8 mouse cellular contexts compared by ENCODE assay signal in genomic region chr11:78190041-78190440, GRCm38 (mm10). TPM values are rescaled to one million over a fixed set of nuclear protein-coding genes. Genes with fewer than 3 reads are reported as not detected.
DNase-seq lines count a peak whose midpoint lies in the region; ATAC-seq and TF ChIP-seq lines count a peak whose summit lies in the region.
"Had no signal": no experiment of that assay in that cellular context is flagged by ENCODE, and none has a peak within 500 bp of the region (broad histone marks: within the 10 kb centered on the region; RNA-seq: fewer than 3 reads in every experiment).

No protein-coding gene starts in this region.

- TF ChIP-seq POLR2A in ES-Bruce4 (IDR thresholded peaks at IDR 0.05; ENCODE audit: insufficient read depth, low read length) = no peak

- peak overlapping the region; percentile 74 for H3K27ac ChIP-seq in ES-Bruce4 (ENCODE audit: insufficient read depth, low read length)
- H3K27ac ChIP-seq in embryonic facial prominence, embryonic 10.5 days (replicated peaks) = peak overlapping the region; percentile 100
- H3K27ac ChIP-seq in intestine, embryonic 16.5 days (ENCODE audit: low read length) = peak overlapping the region; percentile 97
- no peak overlapping the region for H3K27ac ChIP-seq in liver, embryonic 16.5 days (ENCODE audit: low read length)

- no peak for DNase-seq in embryonic facial prominence, embryonic 10.5 days (ENCODE audit: low spot score)
- no peak for DNase-seq in ovary, postnatal 14 days (ENCODE audit: low spot score)
- no peak for DNase-seq in spleen, postnatal 10 days (ENCODE audit: low spot score in 2 of 2)
- DNase-seq in B cell, adult 2 months = no peak
- DNase-seq: gastrocnemius, postnatal 25 days had no signal

- H3K36me3 ChIP-seq in ES-Bruce4 (ENCODE audit: control insufficient read depth, insufficient read depth, low read length, poor library complexity, severe bottlenecking) = peaks cover 2% of the 10 kb centered on the region; the same call in 1 of the 2 replicates
- peaks cover 40% of the 10 kb centered on the region for H3K36me3 ChIP-seq in embryonic facial prominence, embryonic 10.5 days (replicated peaks)
- 0 out of 2 replicates have a peak, but pooled peaks cover 7% of the 10 kb centered on the region for H3K36me3 ChIP-seq in intestine, embryonic 16.5 days (ENCODE audit: control insufficient read depth, insufficient read depth, low read length)
- no peaks in the 10 kb centered on the region for H3K36me3 ChIP-seq in liver, embryonic 16.5 days (ENCODE audit: control insufficient read depth, insufficient read depth)

- H3K4me3 ChIP-seq in ES-Bruce4 (ENCODE audit: low read depth, low read length) = peak overlapping the region; percentile 90
- H3K4me3 ChIP-seq in embryonic facial prominence, embryonic 10.5 days = peak overlapping the region; percentile 90
- peak overlapping the region; percentile 73 for H3K4me3 ChIP-seq in intestine, embryonic 16.5 days (ENCODE audit: low read length)
- peak overlapping the region; percentile 59; the same call in 1 of the 2 replicates for H3K4me3 ChIP-seq in liver, embryonic 16.5 days (ENCODE audit: low read depth, low read length)

- ATAC-seq in intestine, embryonic 16.5 days = no peak
- no peak for ATAC-seq in liver, embryonic 16.5 days (ENCODE audit: low read depth)

- H3K27me3 ChIP-seq in ES-Bruce4 (ENCODE audit: control insufficient read depth, insufficient read depth, low read length, poor library complexity, severe bottlenecking) = no peaks in the 10 kb centered on the region
- H3K27me3 ChIP-seq in embryonic facial prominence, embryonic 10.5 days (replicated peaks; ENCODE audit: low read depth, poor library complexity, severe bottlenecking) = no peaks in the 10 kb centered on the region; the same call in 1 of the 2 replicates
- no peaks in the 10 kb centered on the region for H3K27me3 ChIP-seq in intestine, embryonic 16.5 days (replicated peaks; ENCODE audit: control insufficient read depth, insufficient read depth, low read length)
- peaks cover 56% of the 10 kb centered on the region for H3K27me3 ChIP-seq in liver, embryonic 16.5 days (ENCODE audit: control insufficient read depth, insufficient read depth, low read depth, low read length)

- TF ChIP-seq EP300 in ES-Bruce4 (IDR thresholded peaks at IDR 0.05; ENCODE audit: insufficient read depth, low read depth, low read length) = no peak

- peaks cover 2% of the 10 kb centered on the region for H3K4me1 ChIP-seq in ES-Bruce4 (ENCODE audit: control insufficient read depth, insufficient read depth, low read length)
- H3K4me1 ChIP-seq in embryonic facial prominence, embryonic 10.5 days = peaks cover 45% of the 10 kb centered on the region
- peaks cover 18% of the 10 kb centered on the region for H3K4me1 ChIP-seq in intestine, embryonic 16.5 days (ENCODE audit: control insufficient read depth, insufficient read depth, low read length)
- peaks cover 11% of the 10 kb centered on the region for H3K4me1 ChIP-seq in liver, embryonic 16.5 days (ENCODE audit: control insufficient read depth, low read depth, low read length)

- TF ChIP-seq CTCF in ES-Bruce4 (IDR thresholded peaks at IDR 0.05; ENCODE audit: low read depth, low read length) = no peak

- peak overlapping the region; percentile 78 for H3K4me2 ChIP-seq in intestine, embryonic 16.5 days (ENCODE audit: low read depth, low read length)
- H3K4me2 ChIP-seq in liver, embryonic 16.5 days (ENCODE audit: low read depth, low read length) = peak overlapping the region; percentile 54; the same call in 1 of the 2 replicates

- H3K9ac ChIP-seq in ES-Bruce4 (ENCODE audit: low read depth, poor library complexity, severe bottlenecking) = peak overlapping the region; percentile 90; the same call in 1 of the 2 replicates
- peak overlapping the region; percentile 87; the same call in 1 of the 2 replicates for H3K9ac ChIP-seq in intestine, embryonic 16.5 days (ENCODE audit: low read depth, low read length)
- H3K9ac ChIP-seq in liver, embryonic 16.5 days (ENCODE audit: low read depth, low read length) = no peak overlapping the region

- WGBS in embryonic facial prominence, embryonic 10.5 days = 65% methylated on average over 6 of the region's 6 CpGs
- WGBS in intestine, embryonic 16.5 days = 50% methylated on average over 6 of the region's 6 CpGs
- 48% methylated on average over 6 of the region's 6 CpGs for WGBS in liver, embryonic 16.5 days (ENCODE audit: insufficient replicate concordance)

- no peaks in the 10 kb centered on the region for H3K9me3 ChIP-seq in ES-Bruce4 (replicated peaks; ENCODE audit: control insufficient read depth, insufficient read depth, low read length, poor library complexity, severe bottlenecking)
- 0 out of 2 replicates have a peak, but pooled peaks cover 3% of the 10 kb centered on the region for H3K9me3 ChIP-seq in embryonic facial prominence, embryonic 10.5 days
- H3K9me3 ChIP-seq in intestine, embryonic 16.5 days (ENCODE audit: control insufficient read depth, low read length) = no peaks in the 10 kb centered on the region
- H3K9me3 ChIP-seq in liver, embryonic 16.5 days (replicated peaks; ENCODE audit: control insufficient read depth, low read length) = no peaks in the 10 kb centered on the region

RNA-seq across cellular contexts. Expression of gene Rab34, which starts 1.8 kb away (rescaled TPM):
- 33.1 and 36.1 TPM in 2 replicates for polyA plus RNA-seq in ES-Bruce4 (2011; ENCODE audit: insufficient read depth, insufficient read length, low read depth, missing spikeins)
- polyA plus RNA-seq in embryonic facial prominence, embryonic 10.5 days (2016; fragmentation: Nextera tagmentation; extraction: Ambion mirVana) = 107 and 123 TPM in 2 replicates
- polyA plus RNA-seq in intestine, embryonic 16.5 days (2015; fragmentation: Nextera tagmentation; extraction: Ambion mirVana) = 71.0 and 73.4 TPM in 2 replicates
- 11.8 and 16.2 TPM in 2 replicates for polyA plus RNA-seq in liver, embryonic 16.5 days (2015; fragmentation: Nextera tagmentation; extraction: Ambion mirVana)

RNA-seq across cellular contexts. Expression of gene Proca1, which starts 3.2 kb away (rescaled TPM):
- polyA plus RNA-seq in ES-Bruce4 (2011; ENCODE audit: insufficient read depth, insufficient read length, low read depth, missing spikeins) = 6.1 and 7.6 TPM in 2 replicates
- polyA plus RNA-seq in embryonic facial prominence, embryonic 10.5 days (2016; fragmentation: Nextera tagmentation; extraction: Ambion mirVana) = 1.6 and 2.3 TPM in 2 replicates
- polyA plus RNA-seq in intestine, embryonic 16.5 days (2015; fragmentation: Nextera tagmentation; extraction: Ambion mirVana) = 1.8 and 2.3 TPM in 2 replicates
- 0.36 and 0.44 TPM in 2 replicates for polyA plus RNA-seq in liver, embryonic 16.5 days (2015; fragmentation: Nextera tagmentation; extraction: Ambion mirVana)

RNA-seq across cellular contexts. Expression of gene Rpl23a, which starts 6.7 kb away (rescaled TPM):
- polyA plus RNA-seq in ES-Bruce4 (2011; ENCODE audit: insufficient read depth, insufficient read length, low read depth, missing spikeins) = 2,740 and 2,914 TPM in 2 replicates
- polyA plus RNA-seq in embryonic facial prominence, embryonic 10.5 days (2016; fragmentation: Nextera tagmentation; extraction: Ambion mirVana) = 1,123 and 1,138 TPM in 2 replicates
- polyA plus RNA-seq in intestine, embryonic 16.5 days (2015; fragmentation: Nextera tagmentation; extraction: Ambion mirVana) = 1,166 and 1,241 TPM in 2 replicates
- 609 and 714 TPM in 2 replicates for polyA plus RNA-seq in liver, embryonic 16.5 days (2015; fragmentation: Nextera tagmentation; extraction: Ambion mirVana)

RNA-seq across cellular contexts. Expression of gene Tlcd1, which starts 13.5 kb away (rescaled TPM):
- polyA plus RNA-seq in ES-Bruce4 (2011; ENCODE audit: insufficient read depth, insufficient read length, low read depth, missing spikeins) = 12.2 and 13.2 TPM in 2 replicates
- polyA plus RNA-seq in embryonic facial prominence, embryonic 10.5 days (2016; fragmentation: Nextera tagmentation; extraction: Ambion mirVana) = 8.8 and 9.2 TPM in 2 replicates
- 39.5 and 44.2 TPM in 2 replicates for polyA plus RNA-seq in intestine, embryonic 16.5 days (2015; fragmentation: Nextera tagmentation; extraction: Ambion mirVana)
- polyA plus RNA-seq in liver, embryonic 16.5 days (2015; fragmentation: Nextera tagmentation; extraction: Ambion mirVana) = 39.9 and 40.3 TPM in 2 replicates

RNA-seq across cellular contexts. Expression of gene Nek8, which starts 13.6 kb away (rescaled TPM):
- polyA plus RNA-seq in ES-Bruce4 (2011; ENCODE audit: insufficient read depth, insufficient read length, low read depth, missing spikeins) = 18.1 and 20.0 TPM in 2 replicates
- polyA plus RNA-seq in embryonic facial prominence, embryonic 10.5 days (2016; fragmentation: Nextera tagmentation; extraction: Ambion mirVana) = 13.5 and 15.3 TPM in 2 replicates
- 14.9 and 17.1 TPM in 2 replicates for polyA plus RNA-seq in intestine, embryonic 16.5 days (2015; fragmentation: Nextera tagmentation; extraction: Ambion mirVana)
- polyA plus RNA-seq in liver, embryonic 16.5 days (2015; fragmentation: Nextera tagmentation; extraction: Ambion mirVana) = 10.2 and 10.4 TPM in 2 replicates
